Mouse (Mus musculus): ENCODE data around the gene Rxrg. TPM values are rescaled to one million over a fixed set of nuclear protein-coding genes. Genes with fewer than 3 reads are reported as not detected.

Rxrg gene
- polyA plus RNA-seq, 2 experiments, result 0.03 TPM; not detected in 1

- H3K36me3 ChIP-seq (replicated peaks; ENCODE audit: control insufficient read depth, insufficient read depth, low read depth), result no peaks in the 10 kb centered on the region
- ATAC-seq (ENCODE audit: insufficient read depth), result no peak
- H3K27ac ChIP-seq, result no peak overlapping the region
- peaks cover 28% of the 10 kb centered on the region for H3K27me3 ChIP-seq (ENCODE audit: control insufficient read depth, insufficient read depth, low read length)
- H3K9me3 ChIP-seq (ENCODE audit: control insufficient read depth, low read length), result no peaks in the 10 kb centered on the region
- DNase-seq (ENCODE audit: low read depth in 3 of 3, low spot score in 3 of 3), result no peak
- no peak overlapping the region for H3K4me3 ChIP-seq (ENCODE audit: insufficient read depth in 1 of 2, low read depth in 2 of 2, low read length in 2 of 2)
- 11% methylated on average over 7 of the region's 7 CpGs for WGBS (ENCODE audit: insufficient replicate concordance)
- no peak for TF ChIP-seq EP300 (IDR thresholded peaks at IDR 0.05; ENCODE audit: low read depth)
- TF ChIP-seq CTCF (IDR thresholded peaks at IDR 0.05; ENCODE audit: low read depth), result no peak
- H3K4me1 ChIP-seq (replicated peaks; ENCODE audit: control insufficient read depth in 2 of 2, insufficient read depth in 2 of 2, low read length in 1 of 2), result peaks cover 0 to 2% of the 10 kb centered on the region in 2 experiments; a peak in 1 of 4 replicates
- H3K9ac ChIP-seq (replicated peaks), result no peak overlapping the region
- no peak overlapping the region for H3K4me2 ChIP-seq (ENCODE audit: low read depth)
Observed at GRCm38 (mm10) chr1:167599211-167599735, 1.1 kb downstream of the Rxrg start.

GRCm38 (mm10) chr1:167608201-167608741 lies 10.1 kb downstream of the Rxrg start:
- Histone ChIP-seq H3K27ac (no peak overlapping the region), H3K4me1 (replicated peaks; ENCODE audit: control insufficient read depth in 2 of 2, insufficient read depth in 2 of 2, low read length in 1 of 2) (no peaks in the 10 kb centered on the region), H3K9me3 (ENCODE audit: control insufficient read depth, low read length) (no peaks in the 10 kb centered on the region), H3K4me3 (ENCODE audit: insufficient read depth in 1 of 2, low read depth in 2 of 2, low read length in 2 of 2) (no peak overlapping the region), H3K9ac (replicated peaks) (no peak overlapping the region), H3K27me3 (ENCODE audit: control insufficient read depth, insufficient read depth, low read length) (no peaks in the 10 kb centered on the region), H3K4me2 (ENCODE audit: low read depth) (no peak overlapping the region), H3K36me3 (replicated peaks; ENCODE audit: control insufficient read depth, insufficient read depth, low read depth) (no peaks in the 10 kb centered on the region)
- ATAC-seq (ENCODE audit: insufficient read depth), result no peak
- DNase-seq (ENCODE audit: low read depth in 3 of 3, low spot score in 3 of 3), result no peak
- TF ChIP-seq CTCF (IDR thresholded peaks at IDR 0.05; ENCODE audit: low read depth), result no peak
- TF ChIP-seq EP300 (IDR thresholded peaks at IDR 0.05; ENCODE audit: low read depth), result no peak
- 49% methylated on average over 9 of the region's 9 CpGs for WGBS (ENCODE audit: insufficient replicate concordance)

- Histone ChIP-seq H3K27ac (no peak overlapping the region), H3K4me2 (ENCODE audit: low read depth) (no peak overlapping the region), H3K9ac (replicated peaks) (no peak overlapping the region), H3K4me3 (ENCODE audit: insufficient read depth in 1 of 2, low read depth in 2 of 2, low read length in 2 of 2) (no peak overlapping the region), H3K9me3 (ENCODE audit: control insufficient read depth, low read length) (no peaks in the 10 kb centered on the region), H3K27me3 (ENCODE audit: control insufficient read depth, insufficient read depth, low read length) (no peaks in the 10 kb centered on the region), H3K4me1 (replicated peaks; ENCODE audit: control insufficient read depth in 2 of 2, insufficient read depth in 2 of 2, low read length in 1 of 2) (no peaks in the 10 kb centered on the region), H3K36me3 (replicated peaks; ENCODE audit: control insufficient read depth, insufficient read depth, low read depth) (no peaks in the 10 kb centered on the region)
- ATAC-seq (ENCODE audit: insufficient read depth), result no peak
- WGBS (ENCODE audit: insufficient replicate concordance), result 63% methylated on average over 14 of the region's 14 CpGs
- no peak for TF ChIP-seq EP300 (IDR thresholded peaks at IDR 0.05; ENCODE audit: low read depth)
- no peak for TF ChIP-seq CTCF (IDR thresholded peaks at IDR 0.05; ENCODE audit: low read depth)
- DNase-seq (ENCODE audit: low read depth in 3 of 3, low spot score in 3 of 3), result no peak
Observed at GRCm38 (mm10) chr1:167617131-167617530, 18.9 kb downstream of the Rxrg start.

- TF ChIP-seq EP300 (IDR thresholded peaks at IDR 0.05; ENCODE audit: low read depth), result no peak
- no peak for TF ChIP-seq CTCF (IDR thresholded peaks at IDR 0.05; ENCODE audit: low read depth)
- Histone ChIP-seq H3K4me1 (replicated peaks; ENCODE audit: control insufficient read depth in 2 of 2, insufficient read depth in 2 of 2, low read length in 1 of 2) (no peaks in the 10 kb centered on the region), H3K9ac (replicated peaks) (no peak overlapping the region), H3K27ac (no peak overlapping the region), H3K27me3 (ENCODE audit: control insufficient read depth, insufficient read depth, low read length) (no peaks in the 10 kb centered on the region), H3K9me3 (ENCODE audit: control insufficient read depth, low read length) (no peaks in the 10 kb centered on the region), H3K4me2 (ENCODE audit: low read depth) (no peak overlapping the region), H3K36me3 (replicated peaks; ENCODE audit: control insufficient read depth, insufficient read depth, low read depth) (no peaks in the 10 kb centered on the region), H3K4me3 (ENCODE audit: insufficient read depth in 1 of 2, low read depth in 2 of 2, low read length in 2 of 2) (no peak overlapping the region)
- ATAC-seq (ENCODE audit: insufficient read depth) (0 out of 2 replicates have a peak, but pooled peaks have one; percentile 21), DNase-seq (ENCODE audit: low read depth in 3 of 3, low spot score in 3 of 3) (no peak)
- 70% methylated on average over 18 of the region's 18 CpGs for WGBS (ENCODE audit: insufficient replicate concordance)
Observed at GRCm38 (mm10) chr1:167617995-167618489, 19.9 kb downstream of the Rxrg start.

GRCm38 (mm10) chr1:167620206-167620795 lies 22.1 kb downstream of the Rxrg start:
- no peaks in the 10 kb centered on the region for H3K9me3 ChIP-seq (ENCODE audit: control insufficient read depth, low read length)
- DNase-seq (ENCODE audit: low read depth in 3 of 3, low spot score in 3 of 3) (no peak), ATAC-seq (ENCODE audit: insufficient read depth) (no peak)
- TF ChIP-seq EP300 (IDR thresholded peaks at IDR 0.05; ENCODE audit: low read depth), result no peak
- TF ChIP-seq CTCF (IDR thresholded peaks at IDR 0.05; ENCODE audit: low read depth), result no peak
- 55% methylated on average over 15 of the region's 15 CpGs for WGBS (ENCODE audit: insufficient replicate concordance)
- H3K4me3 ChIP-seq (ENCODE audit: insufficient read depth in 1 of 2, low read depth in 2 of 2, low read length in 2 of 2), result no peak overlapping the region
- H3K9ac ChIP-seq (replicated peaks), result no peak overlapping the region
- no peaks in the 10 kb centered on the region for H3K4me1 ChIP-seq (replicated peaks; ENCODE audit: control insufficient read depth in 2 of 2, insufficient read depth in 2 of 2, low read length in 1 of 2)
- H3K27ac ChIP-seq, result no peak overlapping the region
- H3K36me3 ChIP-seq (replicated peaks; ENCODE audit: control insufficient read depth, insufficient read depth, low read depth), result no peaks in the 10 kb centered on the region
- no peak overlapping the region for H3K4me2 ChIP-seq (ENCODE audit: low read depth)
- no peaks in the 10 kb centered on the region for H3K27me3 ChIP-seq (ENCODE audit: control insufficient read depth, insufficient read depth, low read length)

All from liver, embryonic 14.5 days (tissue).